Mouse (Mus musculus): Measurements from ENCODE around the gene Fut1. TPM values are rescaled to one million over a fixed set of nuclear protein-coding genes. Genes with fewer than 3 reads are reported as not detected.

Gene Fut1
- polyA plus RNA-seq, 1 experiment = 0.71 TPM

DNA sequence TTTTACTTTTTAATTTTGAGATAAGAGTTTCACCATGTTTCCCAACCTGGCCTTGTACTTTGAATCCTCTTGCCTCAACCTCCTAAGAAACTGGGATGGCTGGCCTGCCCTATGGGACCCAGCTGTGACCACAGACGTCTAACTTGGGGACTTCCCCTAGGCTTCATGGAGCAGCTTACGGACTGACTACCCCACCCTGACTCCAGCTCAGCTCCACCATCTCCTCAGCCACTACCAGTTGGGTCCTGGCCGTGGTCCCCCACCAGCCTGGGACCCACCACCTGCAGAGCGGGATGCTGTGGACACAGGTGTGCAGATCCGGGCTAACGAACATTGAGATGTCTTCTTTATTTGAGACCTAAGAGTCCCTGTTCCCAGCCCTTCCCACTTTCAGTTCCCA is 20.6 kb downstream of the Fut1 start:
- no peak for DNase-seq (ENCODE audit: low read depth in 1 of 2, low spot score in 2 of 2)
- WGBS = 79% methylated on average over 6 of the region's 6 CpGs
- TF ChIP-seq POLR2A (IDR thresholded peaks at IDR 0.05; ENCODE audit: low read depth, low read length) (no peak), CTCF (IDR thresholded peaks at IDR 0.05; ENCODE audit: extremely low read depth, insufficient read depth, insufficient read length, insufficient replicate concordance) (no peak)
- H3K36me3 ChIP-seq (ENCODE audit: control insufficient read depth, insufficient read depth, low read length) = no peaks in the 10 kb centered on the region
- no peaks in the 10 kb centered on the region for H3K27me3 ChIP-seq (ENCODE audit: control insufficient read depth, insufficient read depth, low read length)
- H3K4me1 ChIP-seq (ENCODE audit: control insufficient read depth, insufficient read depth, insufficient read length) = peaks cover 4% of the 10 kb centered on the region; the same call in 1 of the 2 replicates
- no peak overlapping the region for H3K27ac ChIP-seq (ENCODE audit: insufficient read depth, low read length)
- H3K4me3 ChIP-seq (ENCODE audit: extremely low read depth, insufficient read depth, insufficient read length) = no peak overlapping the region

DNA sequence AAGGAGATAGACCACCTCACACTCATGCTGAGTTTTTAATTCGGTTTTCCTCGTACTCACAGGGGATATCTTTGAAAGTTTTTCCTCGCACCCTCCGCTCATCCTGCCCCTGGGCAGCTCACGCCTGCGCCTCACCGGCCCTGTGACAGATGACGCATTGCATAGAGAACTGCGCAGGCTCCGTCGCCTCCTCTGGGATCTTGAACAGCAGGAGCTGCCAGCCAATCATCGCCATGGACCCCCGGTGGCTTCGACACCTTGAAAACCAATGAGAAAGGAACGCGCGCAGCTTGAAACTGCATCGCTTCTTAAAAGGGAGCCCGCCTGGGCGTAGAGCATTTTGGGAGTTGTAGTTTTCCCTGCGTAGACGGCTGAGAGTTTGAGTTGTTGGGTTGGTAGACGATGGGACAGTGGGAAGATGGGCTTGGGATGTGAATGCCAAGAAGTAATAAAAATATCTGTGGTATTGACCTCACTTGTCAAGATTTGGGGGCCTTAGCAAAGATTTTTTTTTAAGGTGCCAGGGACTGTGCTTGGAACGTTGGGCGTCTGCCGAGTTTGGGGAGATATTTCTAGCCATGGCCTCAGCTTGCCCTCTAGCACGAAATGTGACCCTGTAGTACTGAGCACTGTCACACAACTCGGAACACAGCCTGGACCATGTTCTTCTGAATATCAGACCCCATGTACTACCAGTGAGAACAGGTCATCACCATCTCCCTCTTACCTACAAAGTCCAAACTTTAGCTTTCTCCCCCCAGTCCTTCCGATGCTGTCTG is 21.7 kb downstream of the Fut1 start:
- 91% methylated on average over 29 of the region's 29 CpGs for WGBS
- TF ChIP-seq POLR2A (IDR thresholded peaks at IDR 0.05; ENCODE audit: low read depth, low read length) = no peak
- Histone ChIP-seq H3K4me3 (ENCODE audit: extremely low read depth, insufficient read depth, insufficient read length) (no peak overlapping the region), H3K4me1 (ENCODE audit: control insufficient read depth, insufficient read depth, insufficient read length) (peaks cover 10% of the 10 kb centered on the region; the same call in 1 of the 2 replicates), H3K27me3 (ENCODE audit: control insufficient read depth, insufficient read depth, low read length) (no peaks in the 10 kb centered on the region), H3K36me3 (ENCODE audit: control insufficient read depth, insufficient read depth, low read length) (no peaks in the 10 kb centered on the region), H3K27ac (ENCODE audit: insufficient read depth, low read length) (no peak overlapping the region)
- DNase-seq (ENCODE audit: low read depth in 1 of 2, low spot score in 2 of 2) = no peak

DNA sequence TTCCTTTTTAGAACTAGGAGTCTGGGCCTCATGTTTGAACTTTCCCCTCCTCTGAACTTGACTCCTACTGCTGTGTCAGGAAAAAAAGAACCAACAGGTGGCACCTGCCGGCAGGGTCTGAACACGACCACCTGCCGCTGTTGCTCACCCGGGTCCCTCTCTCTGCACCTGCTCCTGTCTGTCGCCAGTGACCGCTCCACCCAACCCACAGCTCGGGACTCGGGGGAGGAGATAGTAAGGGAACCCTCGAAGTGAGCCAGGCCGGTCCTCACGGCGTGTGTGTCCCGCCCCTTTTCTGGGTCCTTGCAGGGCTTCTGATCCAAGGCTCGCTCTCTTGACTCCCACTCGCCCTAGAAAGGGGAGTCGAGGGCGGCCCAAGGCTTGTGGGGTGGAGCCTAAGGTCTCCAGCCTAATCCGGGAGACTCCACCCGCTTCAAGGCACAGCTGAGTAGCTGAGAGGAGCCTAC is 22.5 kb downstream of the Fut1 start, which contains the start of gene Mamstr:
Mamstr (plus strand) TSS at position 417 of the 467 bp plus-strand sequence.
- WGBS = 83% methylated on average over 19 of the region's 19 CpGs
- no peak for TF ChIP-seq CTCF (IDR thresholded peaks at IDR 0.05; ENCODE audit: extremely low read depth, insufficient read depth, insufficient read length, insufficient replicate concordance)
- TF ChIP-seq POLR2A (IDR thresholded peaks at IDR 0.05; ENCODE audit: low read depth, low read length) = no peak
- Histone ChIP-seq H3K27ac (ENCODE audit: insufficient read depth, low read length) (no peak within 1 kb of the TSS), H3K36me3 (ENCODE audit: control insufficient read depth, insufficient read depth, low read length) (no peaks in the 10 kb centered on the region), H3K4me1 (ENCODE audit: control insufficient read depth, insufficient read depth, insufficient read length) (peaks cover 10% of the 10 kb centered on the region; the same call in 1 of the 2 replicates), H3K27me3 (ENCODE audit: control insufficient read depth, insufficient read depth, low read length) (no peaks in the 10 kb centered on the region), H3K4me3 (ENCODE audit: extremely low read depth, insufficient read depth, insufficient read length) (no peak within 1 kb of the TSS)
- DNase-seq (ENCODE audit: low read depth in 1 of 2, low spot score in 2 of 2) = no peak

DNA sequence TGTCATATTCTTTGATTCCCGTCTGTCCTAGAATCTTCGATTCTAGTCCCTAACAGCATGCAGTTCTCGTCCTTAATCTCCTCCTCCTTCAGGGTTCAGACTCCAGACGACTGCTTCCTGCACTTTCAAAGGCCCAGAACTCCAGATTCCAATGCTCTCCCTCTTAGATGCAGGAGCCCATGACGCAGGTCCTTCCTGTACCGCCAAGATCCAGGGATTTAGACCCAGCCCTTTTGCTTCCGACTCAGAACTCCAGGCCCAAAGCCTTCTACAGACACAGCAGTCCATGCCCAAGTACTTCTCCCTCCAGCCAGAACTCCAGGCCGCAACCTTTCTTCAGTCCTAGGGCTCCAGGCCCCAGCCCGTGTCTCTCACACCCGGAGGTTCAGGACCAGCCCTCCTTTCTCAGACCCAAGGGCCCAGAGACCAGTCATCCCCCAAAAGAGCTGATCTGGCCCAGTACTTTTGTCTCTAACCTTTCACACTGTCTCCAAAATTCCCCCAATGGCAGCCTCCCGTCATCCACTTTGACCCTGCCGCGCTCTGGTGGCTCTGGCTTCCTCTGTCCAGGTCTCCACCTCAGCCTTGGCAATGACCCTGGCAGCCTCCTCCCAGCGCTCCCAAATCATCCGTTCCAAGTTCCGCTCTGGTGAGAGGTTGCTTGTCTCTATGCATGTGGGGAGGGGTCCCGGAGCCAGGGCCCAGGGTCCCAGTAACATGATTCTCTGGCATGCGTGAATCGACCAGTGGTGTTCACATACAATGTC is 23.3 kb downstream of the Fut1 start:
- Histone ChIP-seq H3K27me3 (ENCODE audit: control insufficient read depth, insufficient read depth, low read length) (no peaks in the 10 kb centered on the region), H3K27ac (ENCODE audit: insufficient read depth, low read length) (no peak overlapping the region), H3K36me3 (ENCODE audit: control insufficient read depth, insufficient read depth, low read length) (no peaks in the 10 kb centered on the region), H3K4me3 (ENCODE audit: extremely low read depth, insufficient read depth, insufficient read length) (no peak overlapping the region), H3K4me1 (ENCODE audit: control insufficient read depth, insufficient read depth, insufficient read length) (peaks cover 6% of the 10 kb centered on the region; the same call in 1 of the 2 replicates)
- no peak for TF ChIP-seq POLR2A (IDR thresholded peaks at IDR 0.05; ENCODE audit: low read depth, low read length)
- no peak for TF ChIP-seq CTCF (IDR thresholded peaks at IDR 0.05; ENCODE audit: extremely low read depth, insufficient read depth, insufficient read length, insufficient replicate concordance)
- DNase-seq (ENCODE audit: low read depth in 1 of 2, low spot score in 2 of 2) = no peak
- 92% methylated on average over 19 of the region's 19 CpGs for WGBS

DNA sequence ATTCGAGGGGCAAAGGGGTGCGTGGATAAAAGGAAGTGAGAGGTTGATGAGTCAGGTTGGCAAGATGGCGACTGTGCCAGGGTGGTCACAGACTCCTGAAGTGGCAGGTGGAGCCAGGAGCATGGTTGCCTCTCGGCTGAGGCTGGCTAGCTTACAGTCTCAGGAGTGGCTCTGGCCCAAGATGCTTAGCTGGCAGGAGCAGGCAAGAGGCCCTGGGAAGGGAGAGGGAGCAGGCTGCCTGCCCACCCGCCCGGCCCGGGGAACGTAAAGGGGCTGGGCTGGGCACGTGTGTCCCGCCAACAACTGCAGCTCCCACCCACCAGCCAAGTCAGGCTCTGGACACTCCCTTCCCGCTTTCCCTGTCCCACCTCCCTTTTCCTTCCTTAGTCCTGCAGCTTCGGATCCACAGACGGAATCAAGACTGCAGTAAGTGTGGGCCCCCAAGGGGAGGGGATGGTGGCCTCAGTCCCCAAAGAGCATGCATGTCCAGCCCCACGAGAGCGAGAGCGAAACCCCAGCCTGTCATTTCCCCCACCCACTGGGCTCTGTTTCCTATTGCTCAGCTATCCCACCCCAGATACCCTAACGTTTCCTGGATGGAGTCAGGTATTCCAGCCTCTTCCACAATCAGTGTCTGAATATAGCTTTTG is 24.4 kb downstream of the Fut1 start:
- DNase-seq (ENCODE audit: low read depth in 1 of 2, low spot score in 2 of 2) = no peak
- no peak overlapping the region for H3K4me3 ChIP-seq (ENCODE audit: extremely low read depth, insufficient read depth, insufficient read length)
- peaks cover 6% of the 10 kb centered on the region; the same call in 1 of the 2 replicates for H3K4me1 ChIP-seq (ENCODE audit: control insufficient read depth, insufficient read depth, insufficient read length)
- 83% methylated on average over 17 of the region's 17 CpGs for WGBS
- H3K36me3 ChIP-seq (ENCODE audit: control insufficient read depth, insufficient read depth, low read length) = no peaks in the 10 kb centered on the region
- H3K27ac ChIP-seq (ENCODE audit: insufficient read depth, low read length) = no peak overlapping the region
- H3K27me3 ChIP-seq (ENCODE audit: control insufficient read depth, insufficient read depth, low read length) = no peaks in the 10 kb centered on the region
- no peak for TF ChIP-seq POLR2A (IDR thresholded peaks at IDR 0.05; ENCODE audit: low read depth, low read length)
- TF ChIP-seq CTCF (IDR thresholded peaks at IDR 0.05; ENCODE audit: extremely low read depth, insufficient read depth, insufficient read length, insufficient replicate concordance) = no peak

DNA sequence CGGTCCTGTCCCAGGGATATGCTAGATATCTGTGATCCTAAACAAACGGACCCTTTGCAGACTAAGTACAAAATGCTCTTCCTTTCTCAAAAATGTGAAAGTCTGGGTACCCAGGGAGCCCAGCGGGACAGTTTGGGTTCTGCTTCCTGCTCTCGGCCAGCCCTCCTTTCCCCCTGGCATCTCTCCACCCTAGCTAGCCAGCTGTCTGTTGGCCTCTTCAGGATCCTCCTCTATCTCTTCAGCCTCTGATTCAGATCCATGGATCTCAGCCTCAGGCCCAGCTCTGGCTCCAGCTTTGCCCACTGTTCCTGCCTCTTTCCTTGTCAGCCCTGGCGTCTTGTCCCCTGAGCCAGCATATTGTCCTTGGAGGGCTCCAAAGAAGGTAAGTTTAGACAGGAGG is 25.0 kb downstream of the Fut1 start:
- no peaks in the 10 kb centered on the region for H3K36me3 ChIP-seq (ENCODE audit: control insufficient read depth, insufficient read depth, low read length)
- H3K4me1 ChIP-seq (ENCODE audit: control insufficient read depth, insufficient read depth, insufficient read length) = peaks cover 6% of the 10 kb centered on the region; the same call in 1 of the 2 replicates
- no peak for TF ChIP-seq POLR2A (IDR thresholded peaks at IDR 0.05; ENCODE audit: low read depth, low read length)
- TF ChIP-seq CTCF (IDR thresholded peaks at IDR 0.05; ENCODE audit: extremely low read depth, insufficient read depth, insufficient read length, insufficient replicate concordance) = no peak
- 82% methylated on average over 5 of the region's 5 CpGs for WGBS
- no peak overlapping the region for H3K4me3 ChIP-seq (ENCODE audit: extremely low read depth, insufficient read depth, insufficient read length)
- H3K27me3 ChIP-seq (ENCODE audit: control insufficient read depth, insufficient read depth, low read length) = no peaks in the 10 kb centered on the region
- H3K27ac ChIP-seq (ENCODE audit: insufficient read depth, low read length) = no peak overlapping the region
- no peak for DNase-seq (ENCODE audit: low read depth in 1 of 2, low spot score in 2 of 2)

All from spleen, adult 2 months (tissue).